Mouse (Mus musculus): ENCODE measurements around the gene Sema3d.

DNA sequence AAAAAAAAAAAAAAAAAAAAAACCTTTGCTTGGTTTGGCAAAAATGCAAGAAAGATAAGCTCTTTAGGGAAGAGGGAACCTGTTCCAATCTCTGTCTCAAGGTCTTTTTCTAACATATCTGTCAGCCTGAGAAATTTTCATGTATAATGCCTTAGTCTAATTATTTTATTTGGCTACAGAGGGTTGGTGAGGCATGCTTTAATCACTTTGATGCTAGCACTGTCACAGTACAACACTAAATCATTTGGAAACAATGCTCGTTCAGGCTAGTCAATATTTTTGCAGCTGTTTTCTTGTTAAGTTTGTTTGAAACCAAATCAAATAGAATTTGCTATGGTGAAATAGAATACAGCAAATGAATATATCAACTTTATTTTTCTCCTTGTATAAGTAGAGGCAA lies 74.3 kb downstream of the Sema3d start:
- TF ChIP-seq CTCF (IDR thresholded peaks at IDR 0.05; ENCODE audit: low read depth, low read length) (no peak), POLR2AphosphoS5 (IDR thresholded peaks at IDR 0.05; ENCODE audit: insufficient replicate concordance, low read depth, low read length) (no peak), GATA1 (IDR thresholded peaks at IDR 0.05; ENCODE audit: borderline replicate concordance, low read length) (no peak)
